Mouse (Mus musculus): ENCODE results near the gene Hist1h4a. TPM values are rescaled to one million over a fixed set of nuclear protein-coding genes. Genes with fewer than 3 reads are reported as not detected.

Hist1h4a gene
- polyA plus RNA-seq, 1 experiment from 2014 or later, result 1.1 TPM

Small RNAs within 50 kb of the gene (microRNA-seq; reads per million reads assigned to microRNA genes)
- gene Gm44314, result not detected
- gene Gm44484, result not detected

Other genes with a start within 250 kb of the Hist1h4a start
- 4.1 and 6.4 TPM in 2 replicates for gene Hist1h4h, start 230.2 kb downstream of the Hist1h4a start, polyA plus RNA-seq (2014; fragmentation: Nextera tagmentation; extraction: Ambion mirVana)
- 3.4 and 4.6 TPM in 2 replicates for gene Hist1h2af, start 227.3 kb downstream of the Hist1h4a start, polyA plus RNA-seq (2014; fragmentation: Nextera tagmentation; extraction: Ambion mirVana)
- 0.77 and 1.4 TPM in 2 replicates for gene Hist1h3g, start 225.8 kb downstream of the Hist1h4a start, polyA plus RNA-seq (2014; fragmentation: Nextera tagmentation; extraction: Ambion mirVana)
- 0.13 and 0.30 TPM in 2 replicates for gene Hist1h2bh, start 217.8 kb downstream of the Hist1h4a start, polyA plus RNA-seq (2014; fragmentation: Nextera tagmentation; extraction: Ambion mirVana)
- 0.32 and 0.47 TPM in 2 replicates for gene Hist1h3f, start 217.2 kb downstream of the Hist1h4a start, polyA plus RNA-seq (2014; fragmentation: Nextera tagmentation; extraction: Ambion mirVana)
- not detected in 2 replicates for gene Hist1h4f, start 209.6 kb downstream of the Hist1h4a start, polyA plus RNA-seq (2014; fragmentation: Nextera tagmentation; extraction: Ambion mirVana)
- 0.11 and 0.18 TPM in 2 replicates for gene Hist1h1d, start 208.0 kb downstream of the Hist1h4a start, polyA plus RNA-seq (2014; fragmentation: Nextera tagmentation; extraction: Ambion mirVana)
- 3.1 and 3.8 TPM in 2 replicates for gene Hist1h3e, start 198.9 kb downstream of the Hist1h4a start, polyA plus RNA-seq (2014; fragmentation: Nextera tagmentation; extraction: Ambion mirVana)
- gene Hist1h2ae, start 190.0 kb downstream of the Hist1h4a start, polyA plus RNA-seq (2014; fragmentation: Nextera tagmentation; extraction: Ambion mirVana), result 30.2 and 34.0 TPM in 2 replicates
- gene Hist1h2bg, start 189.8 kb downstream of the Hist1h4a start, polyA plus RNA-seq (2014; fragmentation: Nextera tagmentation; extraction: Ambion mirVana), result 1.4 and 2.6 TPM in 2 replicates
- gene Hist1h2bf, start 187.0 kb downstream of the Hist1h4a start, polyA plus RNA-seq (2014; fragmentation: Nextera tagmentation; extraction: Ambion mirVana), result 1.5 and 2.7 TPM in 2 replicates
- 2.1 and 2.2 TPM in 2 replicates for gene Hist1h2ad, start 186.8 kb downstream of the Hist1h4a start, polyA plus RNA-seq (2014; fragmentation: Nextera tagmentation; extraction: Ambion mirVana)
- 1.6 and 2.0 TPM in 2 replicates for gene Hist1h3d, start 185.5 kb downstream of the Hist1h4a start, polyA plus RNA-seq (2014; fragmentation: Nextera tagmentation; extraction: Ambion mirVana)
- 38.1 and 40.0 TPM in 2 replicates for gene Hist1h4d, start 179.6 kb downstream of the Hist1h4a start, polyA plus RNA-seq (2014; fragmentation: Nextera tagmentation; extraction: Ambion mirVana)
- 0.72 and 1.4 TPM in 2 replicates for gene Hist1h2be, start 140.1 kb downstream of the Hist1h4a start, polyA plus RNA-seq (2014; fragmentation: Nextera tagmentation; extraction: Ambion mirVana)
- gene Hist1h1e, start 138.7 kb downstream of the Hist1h4a start, polyA plus RNA-seq (2014; fragmentation: Nextera tagmentation; extraction: Ambion mirVana), result 4.4 and 8.6 TPM in 2 replicates
- gene Hist1h2ac, start 77.3 kb downstream of the Hist1h4a start, polyA plus RNA-seq (2014; fragmentation: Nextera tagmentation; extraction: Ambion mirVana), result 0.57 and 0.67 TPM in 2 replicates
- gene Hist1h2bc, start 77.0 kb downstream of the Hist1h4a start, polyA plus RNA-seq (2014; fragmentation: Nextera tagmentation; extraction: Ambion mirVana), result 13.1 and 17.3 TPM in 2 replicates
- not detected in 2 replicates for gene Hist1h1t, start 65.4 kb downstream of the Hist1h4a start, polyA plus RNA-seq (2014; fragmentation: Nextera tagmentation; extraction: Ambion mirVana)
- 2.9 and 4.3 TPM in 2 replicates for gene Hist1h4c, start 62.8 kb downstream of the Hist1h4a start, polyA plus RNA-seq (2014; fragmentation: Nextera tagmentation; extraction: Ambion mirVana)
- 0.77 and 3.9 TPM in 2 replicates for gene Hfe, start 50.4 kb downstream of the Hist1h4a start, polyA plus RNA-seq (2014; fragmentation: Nextera tagmentation; extraction: Ambion mirVana)
- 5.7 and 9.2 TPM in 2 replicates for gene Hist1h1c, start 22.4 kb downstream of the Hist1h4a start, polyA plus RNA-seq (2014; fragmentation: Nextera tagmentation; extraction: Ambion mirVana)
- 1.2 TPM in 2 replicates for gene Hist1h3c, start 15.6 kb downstream of the Hist1h4a start, polyA plus RNA-seq (2014; fragmentation: Nextera tagmentation; extraction: Ambion mirVana)
- 0.51 TPM in 1 of 2 replicates, not detected in the other for gene Hist1h2bb, start 14.5 kb downstream of the Hist1h4a start, polyA plus RNA-seq (2014; fragmentation: Nextera tagmentation; extraction: Ambion mirVana)
- gene Hist1h2ab, start 10.1 kb downstream of the Hist1h4a start, polyA plus RNA-seq (2014; fragmentation: Nextera tagmentation; extraction: Ambion mirVana), result 11.3 and 13.5 TPM in 2 replicates
- gene Hist1h3b, start 9.0 kb downstream of the Hist1h4a start, polyA plus RNA-seq (2014; fragmentation: Nextera tagmentation; extraction: Ambion mirVana), result 3.5 and 4.0 TPM in 2 replicates
- gene Hist1h4b, start 4.2 kb downstream of the Hist1h4a start, polyA plus RNA-seq (2014; fragmentation: Nextera tagmentation; extraction: Ambion mirVana), result 2.8 and 5.0 TPM in 2 replicates
- 2.2 TPM in 2 replicates for gene Hist1h3a, start 1.2 kb upstream of the Hist1h4a start, polyA plus RNA-seq (2014; fragmentation: Nextera tagmentation; extraction: Ambion mirVana)
- 0.93 TPM in 1 of 2 replicates, not detected in the other for gene Hist1h1a, start 2.4 kb upstream of the Hist1h4a start, polyA plus RNA-seq (2014; fragmentation: Nextera tagmentation; extraction: Ambion mirVana)
- gene Trim38, start 8.7 kb upstream of the Hist1h4a start, polyA plus RNA-seq (2014; fragmentation: Nextera tagmentation; extraction: Ambion mirVana), result not detected in 2 replicates
- gene Slc17a2, start 45.8 kb upstream of the Hist1h4a start, polyA plus RNA-seq (2014; fragmentation: Nextera tagmentation; extraction: Ambion mirVana), result not detected in 2 replicates
- not detected in 2 replicates for gene Slc17a3, start 78.2 kb upstream of the Hist1h4a start, polyA plus RNA-seq (2014; fragmentation: Nextera tagmentation; extraction: Ambion mirVana)
- not detected in 2 replicates for gene Slc17a1, start 106.5 kb upstream of the Hist1h4a start, polyA plus RNA-seq (2014; fragmentation: Nextera tagmentation; extraction: Ambion mirVana)
- gene Slc17a4, start 153.8 kb upstream of the Hist1h4a start, polyA plus RNA-seq (2014; fragmentation: Nextera tagmentation; extraction: Ambion mirVana), result not detected in 2 replicates
- not detected in 2 replicates for gene Hist1h2ba, start 172.9 kb upstream of the Hist1h4a start, polyA plus RNA-seq (2014; fragmentation: Nextera tagmentation; extraction: Ambion mirVana)
- gene Hist1h2aa, start 173.2 kb upstream of the Hist1h4a start, polyA plus RNA-seq (2014; fragmentation: Nextera tagmentation; extraction: Ambion mirVana), result not detected in 2 replicates
- 1.9 and 2.7 TPM in 2 replicates for gene Scgn, start 230.0 kb upstream of the Hist1h4a start, polyA plus RNA-seq (2014; fragmentation: Nextera tagmentation; extraction: Ambion mirVana)